Mouse (Mus musculus) forebrain, embryonic 14.5 days (tissue): Measurements from ENCODE around the gene Tenm3. TPM values are rescaled to one million over a fixed set of nuclear protein-coding genes. Genes with fewer than 3 reads are reported as not detected.
"Not testable (repeated sequence)": the region's sequence is repeated elsewhere in the genome, so short reads cannot be mapped to it uniquely, and the experiment has no call there.

Source experiments
- ATAC-seq: fragments of 200-750 bp; cut with Nextera tagmentation; 2 replicates; pipeline ENCODE4 v1.8.0; 2017; ENCODE audit warnings: mild to moderate bottlenecking, moderate library complexity
- DNase-seq: peaks from one replicate; pipeline ENCODE4 v3.0.0-alpha.2; 2015; ENCODE audit warnings: low spot score
- H3K27ac ChIP-seq: fragments of 300-500 bp; sonication (generic); 2 replicates; pipeline ENCODE4 v1.5.1; 2014; ENCODE audit warnings: low read depth, mild to moderate bottlenecking, control low read depth, low read length, moderate library complexity
- H3K27me3 ChIP-seq: fragments of 300-500 bp; sonication (generic); replicated peaks from 2 replicates; pipeline ENCODE4 v1.6.1; 2014; ENCODE audit warnings: low read length, control low read depth, mixed read lengths; ENCODE audit not compliant: control insufficient read depth, insufficient read depth
- H3K36me3 ChIP-seq: fragments of 300-500 bp; sonication (generic); 2 replicates; pipeline ENCODE4 v1.6.1; 2014; ENCODE audit warnings: low read length, control low read depth; ENCODE audit not compliant: control insufficient read depth, insufficient read depth
- H3K4me1 ChIP-seq: fragments of 300-500 bp; sonication (generic); 2 replicates; pipeline ENCODE4 v1.6.1; 2014; ENCODE audit warnings: antibody characterized with exemption, low read length, control low read depth; ENCODE audit not compliant: control insufficient read depth, insufficient read depth
- H3K4me2 ChIP-seq: fragments of 300-500 bp; sonication (generic); 2 replicates; pipeline ENCODE4 v1.6.1; 2014; ENCODE audit warnings: mild to moderate bottlenecking, control low read depth, low read length
- H3K4me3 ChIP-seq: fragments of 300-500 bp; sonication (generic); 2 replicates; pipeline ENCODE4 v1.5.1; 2014; ENCODE audit warnings: low read depth, low read length, control low read depth
- H3K9ac ChIP-seq: fragments of 300-500 bp; sonication (generic); 2 replicates; pipeline ENCODE4 v1.6.1; 2014; ENCODE audit warnings: mild to moderate bottlenecking, low read length, control low read depth, moderate library complexity
- H3K9me3 ChIP-seq: fragments of 300-500 bp; sonication (generic); replicated peaks from 2 replicates; pipeline ENCODE4 v1.6.1; 2016; ENCODE audit warnings: low read length, control low read depth, mixed read lengths; ENCODE audit not compliant: control insufficient read depth
- WGBS: fragments of 180-500 bp; shearing (Covaris S2); extraction: QIAGEN DNeasy Blood & Tissue Kit; methylation state at CpG from one replicate; pipeline ENCODE4 v1.1.7; 2014; 5-methylcytosine and 5-hydroxymethylcytosine counted together
- polyA plus RNA-seq: library from polyadenylated mRNA; unstranded; fragments of >200 nt; fragmentation: Nextera tagmentation; extraction: Ambion mirVana; gene quantifications from 2 replicates; pipeline ENCODE4 v1.2.1, GENCODE M21; 2014

Tenm3 gene
- polyA plus RNA-seq, 1 experiment from 2014 or later, result 12.5 TPM

- H3K4me1 ChIP-seq, result no peaks in the 10 kb centered on the region
- H3K27ac ChIP-seq, result no peak overlapping the region
- no peak overlapping the region for H3K4me3 ChIP-seq
- H3K9me3 ChIP-seq, result no peaks in the 10 kb centered on the region
- DNase-seq, result no peak
- no peak overlapping the region for H3K9ac ChIP-seq
- H3K36me3 ChIP-seq, result no peaks in the 10 kb centered on the region
- no peak overlapping the region for H3K4me2 ChIP-seq
- no peaks in the 10 kb centered on the region for H3K27me3 ChIP-seq
- ATAC-seq, result no peak
- 34% methylated on average over 3 of the region's 3 CpGs for WGBS
Observed at GRCm38 (mm10) chr8:48202632-48203031, 641.1 kb downstream of the Tenm3 start.

- H3K4me1 ChIP-seq, result no peaks in the 10 kb centered on the region
- H3K36me3 ChIP-seq, result no peaks in the 10 kb centered on the region
- no peak for ATAC-seq
- 95% methylated on average over 9 of the region's 9 CpGs for WGBS
- no peak for DNase-seq
- H3K27ac ChIP-seq, result no peak overlapping the region
- H3K9me3 ChIP-seq, result no peaks in the 10 kb centered on the region
- H3K4me2 ChIP-seq, result no peak overlapping the region
- H3K27me3 ChIP-seq, result no peaks in the 10 kb centered on the region
- H3K9ac ChIP-seq, result no peak overlapping the region
- no peak overlapping the region for H3K4me3 ChIP-seq
Observed at GRCm38 (mm10) chr8:48199171-48199570, 644.6 kb downstream of the Tenm3 start.

GRCm38 (mm10) chr8:48195971-48196370 lies 647.8 kb downstream of the Tenm3 start:
- 96% methylated on average over 9 of the region's 9 CpGs for WGBS
- H3K4me2 ChIP-seq, result no peak overlapping the region
- H3K9ac ChIP-seq, result no peak overlapping the region
- no peaks in the 10 kb centered on the region for H3K4me1 ChIP-seq
- DNase-seq, result no peak
- H3K27me3 ChIP-seq, result no peaks in the 10 kb centered on the region
- no peak for ATAC-seq
- no peaks in the 10 kb centered on the region for H3K36me3 ChIP-seq
- no peak overlapping the region for H3K27ac ChIP-seq
- H3K4me3 ChIP-seq, result no peak overlapping the region
- H3K9me3 ChIP-seq, result no peaks in the 10 kb centered on the region

GRCm38 (mm10) chr8:48188586-48188985 lies 655.2 kb downstream of the Tenm3 start:
- no peaks in the 10 kb centered on the region for H3K36me3 ChIP-seq
- H3K9ac ChIP-seq, result no peak overlapping the region
- ATAC-seq, result no peak
- H3K9me3 ChIP-seq, result no peaks in the 10 kb centered on the region
- H3K27ac ChIP-seq, result no peak overlapping the region
- no peaks in the 10 kb centered on the region for H3K27me3 ChIP-seq
- DNase-seq, result no peak
- H3K4me2 ChIP-seq, result no peak overlapping the region
- no peaks in the 10 kb centered on the region for H3K4me1 ChIP-seq
- no peak overlapping the region for H3K4me3 ChIP-seq
- 95% methylated on average over 12 of the region's 12 CpGs for WGBS

GRCm38 (mm10) chr8:48183758-48184157 lies 660.0 kb downstream of the Tenm3 start:
- WGBS, result 81% methylated on average over 7 of the region's 7 CpGs

GRCm38 (mm10) chr8:48181000-48181399 lies 662.8 kb downstream of the Tenm3 start:
- no peaks in the 10 kb centered on the region for H3K27me3 ChIP-seq
- H3K27ac ChIP-seq, result no peak overlapping the region
- H3K4me2 ChIP-seq, result no peak overlapping the region
- peaks cover 6% of the 10 kb centered on the region; the same call in 1 of the 2 replicates for H3K4me1 ChIP-seq
- no peak for ATAC-seq
- H3K9ac ChIP-seq, result no peak overlapping the region
- no peaks in the 10 kb centered on the region for H3K36me3 ChIP-seq
- DNase-seq, result no peak
- no peaks in the 10 kb centered on the region for H3K9me3 ChIP-seq
- 97% methylated on average over 3 of the region's 3 CpGs for WGBS
- no peak overlapping the region for H3K4me3 ChIP-seq

More at GRCm38 (mm10) chr8:48183758-48184157, 660.0 kb downstream of the Tenm3 start:
- H3K27ac ChIP-seq, result no peak overlapping the region
- no peaks in the 10 kb centered on the region for H3K9me3 ChIP-seq
- no peaks in the 10 kb centered on the region for H3K27me3 ChIP-seq
- H3K36me3 ChIP-seq, result no peaks in the 10 kb centered on the region
- DNase-seq (no peak), ATAC-seq (no peak)
- H3K9ac ChIP-seq, result no peak overlapping the region
- H3K4me3 ChIP-seq, result no peak overlapping the region
- no peak overlapping the region for H3K4me2 ChIP-seq
- H3K4me1 ChIP-seq, result peaks cover under 1% of the 10 kb centered on the region; the same call in 1 of the 2 replicates

GRCm38 (mm10) chr8:48180146-48180545 lies 663.6 kb downstream of the Tenm3 start:
- not testable (repeated sequence) for H3K9ac ChIP-seq

GRCm38 (mm10) chr8:48178993-48179392 lies 664.8 kb downstream of the Tenm3 start:
- 2% methylated on average over 4 of the region's 4 CpGs for WGBS
- DNase-seq (peak; percentile 59), ATAC-seq (peak; percentile 80; the same call in 1 of the 2 replicates)
- Histone ChIP-seq H3K4me3 (no peak overlapping the region), H3K9me3 (no peaks in the 10 kb centered on the region), H3K9ac (no peak overlapping the region), H3K27ac (peak overlapping the region; percentile 48; the same call in 1 of the 2 replicates), H3K4me2 (no peak overlapping the region), H3K27me3 (no peaks in the 10 kb centered on the region), H3K4me1 (peaks cover 6% of the 10 kb centered on the region; the same call in 1 of the 2 replicates), H3K36me3 (no peaks in the 10 kb centered on the region)

More at GRCm38 (mm10) chr8:48180146-48180545, 663.6 kb downstream of the Tenm3 start:
- not testable (repeated sequence) for H3K36me3 ChIP-seq, H3K4me2 ChIP-seq, H3K27ac ChIP-seq, H3K9me3 ChIP-seq, H3K27me3 ChIP-seq, ATAC-seq, H3K4me1 ChIP-seq, DNase-seq, H3K4me3 ChIP-seq
- WGBS, result 94% methylated on average over 9 of the region's 9 CpGs

- no peak for ATAC-seq
- Histone ChIP-seq H3K27ac (0 out of 2 replicates have a peak overlapping the region, but pooled peaks have one; percentile 48), H3K4me2 (no peak overlapping the region), H3K9me3 (no peaks in the 10 kb centered on the region), H3K4me1 (peaks cover 6% of the 10 kb centered on the region; the same call in 1 of the 2 replicates), H3K36me3 (no peaks in the 10 kb centered on the region), H3K27me3 (no peaks in the 10 kb centered on the region), H3K4me3 (no peak overlapping the region), H3K9ac (no peak overlapping the region)
- WGBS, result 100% methylated on average over 1 of the region's 1 CpGs
- DNase-seq, result no peak
Observed at GRCm38 (mm10) chr8:48177876-48178275, 665.9 kb downstream of the Tenm3 start.
